Mouse (Mus musculus) left cerebral cortex, adult 2 months (tissue): ENCODE data around the gene Grxcr1. TPM values are rescaled to one million over a fixed set of nuclear protein-coding genes. Genes with fewer than 3 reads are reported as not detected.
A peak's percentile ranks its signal among the peaks of the same experiment; 100 is the strongest.

ENCODE experiments used
- DNase-seq, 2 experiments: peaks; one replicate each; pipeline ENCODE4 v3.0.0; 2021 to 2022; ENCODE audit warnings: low spot score in 2 of 2, mixed read lengths in 1 of 2; ENCODE audit errors: extremely low spot score in 1 of 2
- H3K27ac ChIP-seq: fragments of 200-600 bp; 2 replicates; pipeline ENCODE4 v1.8.1; 2022
- H3K4me3 ChIP-seq: fragments of 200-600 bp; 2 replicates; pipeline ENCODE4 v1.8.1; 2022
- CTCF ChIP-seq: fragments of 200-600 bp; IDR thresholded peaks from 2 replicates; pipeline ENCODE4 v1.8.1; 2022; ENCODE audit warnings: antibody characterized with exemption, mild to moderate bottlenecking, moderate library complexity
- intact Hi-C: fragments of 180-260 bp; cut with DNase I; formaldehyde crosslinking; loops from one replicate; pipeline ENCODE4 v1.15.1; 2025
- total RNA-seq, 2 experiments: library from RNA; stranded (reverse); gene quantifications; 2 replicates each; pipeline ENCODE4 v1.2.3; 2021

The Grxcr1 gene
- total RNA-seq, 2 experiments from 2014 or later = not detected

DNA sequence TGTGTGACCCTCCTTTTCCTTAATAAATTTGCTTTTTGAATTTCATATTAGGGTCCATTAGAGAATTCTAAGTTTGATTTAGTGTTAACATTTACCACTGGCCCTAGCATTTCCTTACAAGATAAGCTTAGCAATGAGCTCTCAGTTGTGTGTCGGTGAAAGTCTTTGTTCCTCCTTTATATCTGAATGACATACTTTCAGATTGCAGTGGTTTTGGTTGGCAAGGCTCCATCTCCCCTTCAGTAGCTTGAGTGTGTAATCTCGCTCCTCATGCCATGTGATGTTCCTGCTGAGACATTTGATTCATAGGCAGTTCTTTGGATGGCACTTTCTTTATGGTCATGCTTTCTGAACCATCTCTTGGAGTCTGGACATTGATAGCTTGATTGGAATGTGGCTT is 7.4 kb downstream of the Grxcr1 start:
- intact Hi-C loops = no loop called here
- H3K4me3 ChIP-seq = no peak overlapping the region
- H3K27ac ChIP-seq = no peak overlapping the region
- TF ChIP-seq CTCF = no peak
- DNase-seq = no peak

DNA sequence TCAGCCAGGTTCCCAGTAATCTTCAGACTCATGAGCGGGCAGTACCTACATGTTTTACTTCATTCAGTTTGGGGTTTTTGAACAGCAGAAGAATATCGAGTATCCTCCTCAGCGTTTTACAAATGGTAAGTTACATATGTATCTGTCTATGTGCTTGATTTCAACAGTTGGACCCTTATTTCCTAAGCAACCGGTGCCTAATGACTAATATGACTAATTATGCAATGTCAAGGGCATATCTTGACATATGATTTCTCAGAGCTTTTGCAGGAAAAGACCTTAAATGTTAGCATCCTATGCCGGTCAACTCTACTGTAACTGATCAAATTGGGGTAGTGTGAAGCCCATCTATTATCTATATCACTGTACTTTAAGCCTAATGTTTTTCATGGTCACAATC is 11.7 kb downstream of the Grxcr1 start:
- H3K4me3 ChIP-seq = no peak overlapping the region
- TF ChIP-seq CTCF = no peak
- H3K27ac ChIP-seq = no peak overlapping the region
- intact Hi-C loops = no loop called here
- no peak for DNase-seq

DNA sequence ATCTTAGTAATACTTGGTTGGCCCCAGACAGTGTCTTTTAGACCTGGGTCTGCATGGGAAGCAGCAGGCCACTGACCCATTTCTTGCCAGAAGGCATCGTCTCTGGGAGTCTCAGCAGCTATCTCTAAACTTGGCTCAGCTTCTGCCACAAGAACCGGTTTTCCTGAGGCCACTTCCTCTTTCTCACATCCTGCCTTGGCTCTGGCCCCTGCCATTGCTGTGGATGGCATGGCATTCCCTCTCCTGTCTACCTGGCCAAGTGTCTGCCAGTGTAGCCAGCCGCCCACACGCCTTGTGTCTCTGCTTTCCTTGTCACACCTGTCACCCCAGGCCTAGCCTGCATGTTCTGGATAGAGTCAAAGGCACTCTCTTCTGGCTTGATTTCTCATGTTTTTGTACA is 17.1 kb downstream of the Grxcr1 start:
- no peak overlapping the region for H3K27ac ChIP-seq
- intact Hi-C loops = no loop called here
- no peak for DNase-seq

DNA sequence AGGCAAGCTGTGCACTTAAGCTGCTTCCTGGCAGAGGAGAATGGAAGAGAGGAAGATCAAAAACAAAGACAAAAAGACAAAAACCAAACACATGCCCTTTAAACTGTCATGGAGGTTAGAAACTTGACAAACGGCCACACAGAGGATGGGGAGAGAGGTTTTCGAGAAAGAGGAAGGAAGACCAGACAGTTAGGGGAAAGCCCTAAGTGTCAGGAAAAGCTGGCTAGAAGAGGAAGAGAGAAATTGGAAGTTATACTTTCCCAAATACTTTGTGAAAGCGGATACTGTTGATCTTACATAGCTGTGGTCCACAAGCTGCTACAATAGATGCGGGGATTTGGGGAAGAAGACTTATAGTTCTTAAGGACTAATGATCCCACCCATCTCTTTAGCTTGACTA is 17.9 kb downstream of the Grxcr1 start:
- no peak for TF ChIP-seq CTCF
- no peak overlapping the region for H3K27ac ChIP-seq
- intact Hi-C loops = no loop called here
- DNase-seq = no peak
- H3K4me3 ChIP-seq = no peak overlapping the region

More for the DNA sequence above, 17.1 kb downstream of the Grxcr1 start:
- no peak overlapping the region for H3K4me3 ChIP-seq
- TF ChIP-seq CTCF = no peak

DNA sequence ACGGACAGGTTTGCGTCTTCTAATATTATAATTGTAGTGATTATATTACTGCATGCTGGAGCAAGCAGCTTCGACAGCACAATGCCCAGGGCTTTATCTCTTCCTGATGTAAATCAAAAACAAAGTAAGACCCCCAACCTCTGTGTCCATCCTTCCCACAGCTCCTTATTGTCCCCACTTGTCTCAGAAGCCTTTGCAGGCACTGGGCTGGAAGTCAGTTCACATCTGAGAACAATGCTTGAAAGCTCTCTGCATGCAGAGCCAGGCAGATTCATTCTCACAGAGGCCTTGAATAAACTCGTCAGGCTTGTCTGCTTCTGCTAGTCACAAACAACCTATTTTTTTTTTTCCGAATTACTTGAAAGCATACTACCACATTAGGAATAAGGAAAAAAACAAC is 19.5 kb downstream of the Grxcr1 start:
- Histone ChIP-seq H3K4me3 (no peak overlapping the region), H3K27ac (no peak overlapping the region)
- no peak for DNase-seq
- intact Hi-C loops = no loop called here
- no peak for TF ChIP-seq CTCF

DNA sequence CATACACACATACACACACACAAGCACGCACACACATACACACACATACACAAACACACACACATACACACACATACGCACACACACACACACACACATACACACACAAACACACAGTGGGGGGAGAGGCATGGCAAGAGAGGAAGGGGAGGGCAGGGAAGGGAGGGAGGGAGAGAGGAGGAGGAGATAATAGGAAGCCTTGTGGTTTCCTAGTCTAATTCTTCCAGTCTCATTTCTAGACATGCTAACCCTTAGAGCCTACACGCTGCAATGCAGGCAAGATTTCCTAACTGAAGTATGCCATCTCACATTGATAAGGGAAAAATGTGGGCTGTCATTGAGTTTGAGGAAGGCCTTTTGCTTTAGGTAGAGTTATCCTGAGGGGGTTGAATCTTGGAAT is 25.9 kb downstream of the Grxcr1 start:
- H3K27ac ChIP-seq = no peak overlapping the region
- intact Hi-C loops = no loop called here
- no peak for TF ChIP-seq CTCF
- no peak overlapping the region for H3K4me3 ChIP-seq
- no peak for DNase-seq

DNA sequence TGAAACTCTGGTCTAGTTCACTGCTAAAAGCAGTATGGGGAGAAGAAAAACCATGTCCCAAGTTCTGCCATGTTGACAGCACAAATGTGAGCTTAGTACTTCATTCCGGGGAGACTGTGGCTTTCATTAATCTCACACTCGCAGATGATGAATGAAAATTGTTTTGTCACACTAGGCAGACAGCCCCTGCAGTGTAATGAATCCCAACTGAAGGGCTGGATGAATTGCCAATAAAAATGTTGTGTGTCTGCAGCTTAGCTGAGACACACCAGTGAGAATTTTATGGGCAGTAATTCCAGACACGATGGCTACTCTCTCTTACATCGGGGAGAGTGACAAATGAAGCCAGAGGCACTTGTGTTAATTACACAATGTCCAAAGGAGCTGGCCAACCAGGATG is 37.1 kb downstream of the Grxcr1 start:
- TF ChIP-seq CTCF = no peak
- Histone ChIP-seq H3K4me3 (no peak overlapping the region), H3K27ac (no peak overlapping the region)
- intact Hi-C loops = no loop called here
- DNase-seq = no peak

DNA sequence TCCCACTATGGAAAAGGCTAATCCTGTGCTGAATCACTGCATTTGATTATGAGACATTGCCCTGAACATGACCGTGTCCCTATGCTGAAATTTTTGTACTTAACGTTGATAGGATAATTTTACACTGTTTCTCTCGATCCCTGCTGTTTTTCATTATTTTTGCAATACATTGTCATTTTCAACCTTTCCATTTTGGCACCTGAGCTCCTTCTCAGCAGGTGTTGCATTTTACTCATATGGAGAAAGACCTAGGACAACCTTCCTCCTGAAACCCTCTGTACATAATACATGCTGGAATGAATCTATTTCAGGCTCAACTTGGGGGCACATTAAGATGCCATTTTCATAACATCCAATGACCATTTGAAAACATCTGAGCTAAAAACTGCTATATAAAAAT is 38.7 kb downstream of the Grxcr1 start:
- Histone ChIP-seq H3K27ac (no peak overlapping the region), H3K4me3 (no peak overlapping the region)
- TF ChIP-seq CTCF = no peak
- intact Hi-C loops = no loop called here
- no peak for DNase-seq

DNA sequence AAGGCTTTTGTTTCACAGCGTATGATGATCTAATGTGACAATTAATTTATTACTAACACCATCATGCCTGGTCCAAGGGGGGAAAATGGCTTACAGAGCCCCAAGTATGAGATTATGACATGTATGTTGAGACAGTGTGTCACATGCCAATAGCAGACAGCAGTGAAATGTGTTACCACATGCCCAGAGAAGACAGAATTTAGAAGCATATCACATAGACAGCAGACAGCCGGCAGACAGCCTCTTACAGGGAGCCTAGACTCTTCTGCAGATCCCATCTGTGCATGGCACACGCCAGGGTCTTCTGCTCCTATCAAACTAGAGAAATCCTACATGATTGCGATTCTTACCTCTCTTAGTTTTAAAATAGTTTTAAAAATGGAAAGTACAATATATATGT is 40.2 kb downstream of the Grxcr1 start:
- no peak for DNase-seq
- intact Hi-C loops = no loop called here
- TF ChIP-seq CTCF = no peak
- Histone ChIP-seq H3K4me3 (no peak overlapping the region), H3K27ac (no peak overlapping the region)

DNA sequence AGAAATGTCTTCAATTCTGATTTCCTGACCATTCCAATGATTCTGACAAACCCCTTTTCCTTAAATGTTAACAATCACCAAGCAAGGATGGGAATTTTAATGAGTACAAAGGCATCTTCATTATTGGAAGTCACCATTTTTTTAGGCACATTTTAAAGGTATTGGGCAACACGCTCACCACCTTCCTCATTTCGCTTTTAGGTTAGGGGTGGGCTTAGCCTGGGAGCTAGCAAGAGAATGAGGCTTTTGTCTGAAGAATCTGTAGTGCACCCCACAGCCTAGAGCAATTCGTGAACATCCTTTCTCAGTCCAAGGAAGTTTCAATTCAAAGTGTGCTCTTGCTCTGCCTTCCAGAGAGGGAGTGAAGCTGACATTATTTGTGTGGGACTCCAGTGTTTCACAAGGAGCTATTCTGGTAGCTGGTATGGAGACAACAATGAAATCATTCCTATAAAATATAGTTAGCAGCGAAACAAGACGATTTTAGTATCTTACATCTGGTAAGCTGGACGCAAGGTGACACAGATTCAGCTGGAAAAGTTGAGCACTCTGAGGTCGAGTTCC is 55.0 kb downstream of the Grxcr1 start:
- DNase-seq = no peak
- Histone ChIP-seq H3K27ac (no peak overlapping the region), H3K4me3 (no peak overlapping the region)
- intact Hi-C loops = no loop called here
- TF ChIP-seq CTCF = no peak

DNA sequence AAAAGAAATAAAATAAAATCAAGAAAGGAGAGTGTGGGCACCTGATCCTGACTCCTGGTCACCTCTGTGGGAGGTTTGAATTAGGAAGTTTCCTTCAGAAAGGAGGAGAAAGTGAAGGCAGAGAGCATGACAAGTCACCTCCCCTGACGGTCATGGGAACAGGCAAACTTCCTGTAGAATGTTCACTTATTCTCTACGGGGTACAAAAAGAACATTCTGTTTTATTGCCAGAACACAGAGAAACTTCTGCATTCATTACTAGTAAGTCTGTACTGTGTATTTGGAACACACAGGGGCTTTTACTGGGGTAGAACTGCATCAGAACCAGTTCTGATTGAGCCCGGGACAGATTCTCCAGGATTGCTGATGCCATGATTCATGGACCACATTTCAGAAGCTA is 55.5 kb downstream of the Grxcr1 start:
- intact Hi-C loops = no loop called here
- DNase-seq = no peak
- TF ChIP-seq CTCF = no peak
- no peak overlapping the region for H3K4me3 ChIP-seq
- H3K27ac ChIP-seq = no peak overlapping the region

DNA sequence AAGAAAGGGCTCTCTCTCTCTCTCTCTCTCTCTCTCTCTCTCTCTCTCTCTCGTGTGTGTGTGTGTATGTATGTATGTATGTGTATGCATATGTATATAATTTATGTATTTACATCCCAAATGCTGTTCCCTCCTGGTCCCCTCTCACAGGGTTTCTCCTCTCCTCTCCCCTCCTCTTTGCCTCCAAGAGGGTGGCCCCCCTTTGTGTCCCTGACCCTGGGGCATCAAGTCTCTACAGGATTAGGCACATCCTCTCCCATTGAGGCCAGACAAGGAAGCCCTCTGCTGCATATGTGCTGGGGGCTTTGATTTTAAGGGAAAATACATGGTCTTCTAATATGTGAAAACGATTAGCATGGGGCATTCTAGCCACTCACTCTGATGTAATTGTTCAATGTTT is 61.5 kb downstream of the Grxcr1 start:
- DNase-seq = no peak
- intact Hi-C loops = no loop called here
- Histone ChIP-seq H3K4me3 (no peak overlapping the region), H3K27ac (no peak overlapping the region)
- no peak for TF ChIP-seq CTCF

DNA sequence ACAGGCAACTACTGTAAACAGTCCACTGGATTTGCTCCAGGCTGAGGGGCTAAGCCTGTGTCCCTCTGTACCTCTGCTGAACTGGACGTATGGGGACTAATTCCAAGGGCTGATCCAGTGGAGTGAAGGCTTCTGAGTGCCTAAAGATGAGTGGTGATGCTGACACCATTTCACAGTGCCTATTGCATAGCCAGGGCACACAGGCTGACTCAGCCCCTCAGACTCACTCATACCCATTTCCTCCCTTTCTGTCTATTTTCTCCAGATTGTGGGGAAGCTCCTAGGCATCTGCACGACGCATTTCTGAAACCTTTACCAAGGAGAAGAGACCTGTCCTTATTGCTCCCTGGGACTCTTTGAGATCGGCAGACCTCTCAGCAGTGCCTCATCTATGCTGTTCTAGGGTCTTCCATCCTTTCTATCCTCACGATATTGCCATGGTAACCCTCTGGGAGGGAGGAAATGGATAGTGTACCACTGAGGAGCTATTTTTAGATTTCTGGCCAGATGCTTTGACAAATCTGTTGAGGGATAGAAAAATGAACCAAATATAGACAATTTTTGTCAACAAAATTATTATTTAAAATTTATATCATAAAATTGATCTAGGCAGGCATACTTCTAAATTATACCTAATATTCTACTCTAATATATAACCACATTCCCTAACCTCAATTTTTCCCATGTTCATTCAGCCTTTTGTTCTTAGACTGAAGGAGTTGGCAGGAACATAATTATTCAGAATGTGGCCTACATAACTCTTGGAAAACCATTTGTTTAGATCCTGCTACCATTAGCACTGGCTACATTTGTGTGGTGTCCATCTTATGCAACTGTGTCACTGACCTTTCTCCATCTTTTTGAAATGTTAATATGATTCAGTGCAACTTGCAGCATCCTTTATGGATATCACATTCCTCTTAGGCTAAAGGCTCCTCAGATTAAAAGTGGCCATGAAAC is 66.3 kb downstream of the Grxcr1 start:
- no peak overlapping the region for H3K4me3 ChIP-seq
- peak overlapping the region; percentile 62 for H3K27ac ChIP-seq

More for the DNA sequence above, 66.3 kb downstream of the Grxcr1 start:
- no peak for TF ChIP-seq CTCF
- intact Hi-C loops = no loop called here
- no peak for DNase-seq
